Mouse (Mus musculus) kidney, postnatal 36 days (tissue): ENCODE measurements around the gene Lingo1.
A peak's percentile ranks its signal among the peaks of the same experiment; 100 is the strongest.

ENCODE experiments used
- DNase-seq, 2 experiments: peaks; one replicate each; pipeline ENCODE4 v3.0.0; 2021 to 2022; ENCODE audit warnings: mixed read lengths in 2 of 2

The Lingo1 gene

DNA sequence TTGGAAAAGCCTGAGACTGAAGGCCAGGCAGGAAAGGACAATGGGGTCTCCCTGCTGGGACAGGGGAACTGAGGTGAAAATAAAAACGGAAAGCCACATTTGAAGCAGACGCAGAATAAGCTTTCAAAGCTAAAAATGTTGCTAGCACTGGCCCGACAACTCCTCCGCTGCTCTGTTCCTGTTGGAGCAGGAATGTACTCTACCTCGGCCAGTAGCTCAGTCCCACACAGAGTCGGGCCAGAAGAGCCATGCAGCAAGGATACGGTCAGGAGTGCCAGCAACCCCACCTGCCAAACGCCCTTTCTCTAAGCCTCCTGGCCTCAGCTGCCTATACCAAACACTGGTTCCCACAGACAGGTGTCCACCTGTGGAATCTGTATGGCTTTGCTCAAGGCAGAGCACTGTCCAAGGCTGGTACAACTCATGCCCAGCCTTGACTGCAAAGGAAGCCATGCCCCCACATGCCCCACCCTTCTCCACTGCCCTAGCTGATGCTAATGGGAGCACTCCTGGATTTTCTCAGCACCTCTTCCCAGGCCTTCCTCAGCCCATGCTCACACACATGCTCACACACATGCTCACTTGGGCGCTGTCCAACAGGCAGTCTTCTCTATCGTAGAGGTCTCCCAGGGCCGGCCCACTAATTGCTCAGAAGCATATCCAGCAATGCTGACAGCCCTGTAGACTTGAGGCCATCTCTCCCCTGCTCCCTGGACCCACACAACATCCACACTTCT is 74.0 kb downstream of the Lingo1 start:
- no peak for DNase-seq

- no peak for DNase-seq
Measured at GRCm38 (mm10) chr9:56718984-56719383, 77.3 kb downstream of the Lingo1 start.

GRCm38 (mm10) chr9:56716565-56716964 is 79.7 kb downstream of the Lingo1 start:
- DNase-seq: no peak

GRCm38 (mm10) chr9:56716066-56716465 is 80.2 kb downstream of the Lingo1 start:
- no peak for DNase-seq

DNA sequence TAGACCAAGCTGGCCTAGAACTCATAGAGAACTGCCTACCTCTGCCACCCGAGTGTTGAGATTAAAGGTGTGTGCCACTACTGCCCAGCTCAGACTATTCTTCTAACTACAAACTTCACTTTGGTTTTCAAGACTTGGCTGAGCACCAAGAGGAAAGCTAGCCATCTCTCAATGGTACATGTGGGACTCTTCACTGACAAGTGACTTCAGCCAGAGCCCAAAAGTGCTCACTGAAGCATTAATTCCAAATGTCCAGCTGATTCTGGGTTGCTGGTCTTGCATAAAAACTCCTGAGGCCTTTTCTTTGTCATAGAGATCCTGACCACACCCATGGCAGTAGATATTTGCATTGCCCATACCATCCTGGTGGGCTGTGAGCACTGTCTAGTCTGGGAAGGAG is 81.9 kb downstream of the Lingo1 start:
- no peak for DNase-seq

GRCm38 (mm10) chr9:56712667-56713369 is 83.5 kb downstream of the Lingo1 start:
- no peak for DNase-seq

DNA sequence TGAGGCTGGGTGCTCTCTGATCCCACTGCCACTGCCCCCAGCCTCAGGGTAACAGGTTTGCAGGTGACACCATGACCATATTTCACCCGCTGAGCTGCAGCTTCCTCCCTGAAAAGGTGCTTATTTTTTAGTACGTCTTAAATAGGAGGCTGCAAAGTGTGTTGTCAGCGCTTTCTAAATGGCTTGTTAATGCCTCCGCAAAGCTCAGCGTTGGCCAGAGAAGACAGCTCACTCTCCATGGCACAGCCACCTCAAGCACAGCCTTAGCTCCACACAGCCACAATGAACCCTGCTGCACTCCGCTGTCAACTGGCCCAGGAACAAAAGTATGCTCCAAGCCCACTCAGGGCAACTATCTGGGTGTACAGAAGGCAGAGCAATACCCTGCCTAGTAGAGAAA is 85.3 kb downstream of the Lingo1 start:
- DNase-seq: no peak

DNA sequence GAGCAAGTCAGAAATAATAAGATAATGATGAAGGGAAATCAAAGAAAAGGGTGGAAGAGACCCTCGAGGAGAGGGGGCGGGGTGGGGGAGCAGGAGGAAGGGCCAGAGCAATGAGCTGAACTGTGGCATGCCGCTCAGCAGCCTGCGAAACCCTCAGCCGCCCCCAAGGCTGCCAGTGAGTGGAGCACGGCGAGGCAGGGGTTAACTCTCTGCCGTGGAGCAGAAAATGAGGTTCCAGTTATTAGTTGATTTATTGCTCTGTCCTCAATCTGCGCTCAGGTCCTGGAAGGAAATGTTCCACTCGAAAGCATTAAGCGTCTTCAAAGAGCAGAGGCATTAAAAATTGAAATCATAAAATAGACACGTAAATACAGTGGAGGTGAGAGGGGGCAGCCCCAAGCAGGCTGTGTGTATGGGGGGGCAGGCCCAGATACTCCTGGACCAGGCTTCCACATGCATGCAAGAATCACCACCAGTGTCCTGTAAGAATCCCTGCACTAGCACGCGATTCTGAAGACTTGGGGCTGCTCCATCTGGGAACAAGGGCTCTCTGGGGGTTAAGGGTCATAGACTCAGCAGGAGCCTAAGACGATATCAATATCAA is 89.7 kb downstream of the Lingo1 start:
- DNase-seq: no peak

DNA sequence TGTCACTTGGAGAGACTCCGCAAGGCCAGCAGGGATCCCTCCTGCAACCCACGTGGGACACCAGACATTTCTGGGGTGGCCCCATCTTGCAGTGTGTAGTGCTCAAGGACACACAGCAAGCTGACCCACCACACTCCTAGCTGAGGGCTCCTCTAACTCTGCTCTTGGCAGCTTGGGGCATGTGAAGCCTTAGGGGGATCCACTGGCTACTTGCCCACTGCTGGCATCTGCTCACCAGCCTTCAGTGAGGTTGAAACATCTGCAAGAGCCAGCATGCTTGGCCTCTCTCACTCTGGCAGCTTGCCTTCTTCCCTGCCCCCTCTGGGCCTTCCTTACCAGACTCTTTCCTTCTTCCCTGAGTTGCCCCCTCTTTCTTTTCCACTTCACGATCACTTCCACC is 94.9 kb downstream of the Lingo1 start:
- no peak for DNase-seq

DNA sequence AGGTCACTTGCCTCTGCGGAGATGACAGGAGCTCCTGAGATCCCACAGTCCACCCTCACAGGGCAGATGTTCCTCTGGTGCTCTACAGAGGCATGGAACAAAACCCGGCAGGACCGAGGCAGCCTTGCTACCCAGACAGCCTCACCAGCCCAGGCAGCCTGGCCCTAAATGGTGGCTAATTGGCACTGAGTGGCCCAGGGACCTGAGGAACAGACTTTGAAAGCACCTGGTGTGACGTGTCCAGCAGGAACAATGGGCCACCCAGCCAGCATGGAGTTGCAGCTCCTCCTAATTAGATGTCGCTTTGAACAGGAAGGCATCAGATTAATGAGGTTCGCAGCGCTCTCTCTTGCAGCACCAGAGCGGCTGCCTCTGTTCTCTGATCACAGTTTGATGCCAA is 95.4 kb downstream of the Lingo1 start:
- no peak for DNase-seq

DNA sequence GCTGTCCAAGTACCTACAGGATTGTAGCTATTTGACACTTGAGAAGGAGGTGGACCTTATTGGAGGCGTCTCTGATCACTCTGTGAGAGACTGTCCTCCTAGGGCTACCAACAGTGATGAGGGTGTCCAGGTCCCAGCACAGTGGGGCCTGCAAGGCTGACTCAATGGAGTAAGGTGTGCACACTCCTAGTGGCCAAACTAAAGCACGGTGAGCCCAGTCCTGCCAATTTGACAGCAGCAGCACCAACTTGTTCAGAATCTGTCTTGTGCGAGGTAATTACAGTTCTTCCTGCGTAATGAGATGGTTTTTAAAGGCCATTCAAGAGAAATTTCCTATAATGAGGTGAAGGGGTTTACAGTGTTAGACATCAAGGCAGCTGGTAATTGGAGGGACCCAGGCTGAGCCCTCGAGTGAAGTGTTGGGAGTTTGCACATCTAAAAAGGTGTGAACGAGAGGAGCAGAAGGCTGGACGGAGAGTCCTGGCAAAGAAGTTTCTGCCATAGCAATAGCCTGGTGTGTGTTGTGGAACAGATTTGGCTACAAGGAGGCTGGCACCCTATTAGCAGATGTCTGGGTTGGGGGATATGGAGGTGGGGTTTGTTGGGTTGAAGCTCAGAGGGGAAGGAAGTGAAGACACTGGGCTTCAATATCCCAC is 97.4 kb downstream of the Lingo1 start:
- DNase-seq: no peak

- DNase-seq: no peak
Measured at GRCm38 (mm10) chr9:56694079-56694478, 102.2 kb downstream of the Lingo1 start.

- no peak for DNase-seq
Measured at GRCm38 (mm10) chr9:56691226-56691625, 105.0 kb downstream of the Lingo1 start.

GRCm38 (mm10) chr9:56690679-56691078 is 105.6 kb downstream of the Lingo1 start:
- DNase-seq: no peak

- no peak for DNase-seq
Measured at GRCm38 (mm10) chr9:56687490-56687889, 108.8 kb downstream of the Lingo1 start.

DNA sequence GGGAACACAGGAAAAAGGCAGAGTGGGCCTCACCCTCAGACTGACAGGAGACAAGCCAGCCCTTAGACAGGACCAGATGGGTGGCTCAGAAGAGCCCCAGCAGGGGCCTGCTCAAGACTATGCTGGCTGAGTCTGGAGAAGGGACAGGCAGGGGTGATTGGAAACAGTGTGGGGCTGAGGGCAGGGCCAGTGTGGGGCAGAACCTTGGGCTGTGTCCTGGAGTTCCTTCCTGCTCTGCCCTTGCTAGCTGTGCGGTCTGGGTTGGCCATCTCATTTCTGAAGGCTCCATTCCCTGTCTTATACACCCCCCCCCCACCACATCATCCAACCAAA is 109.2 kb downstream of the Lingo1 start:
- no peak for DNase-seq

GRCm38 (mm10) chr9:56686339-56687144 is 109.7 kb downstream of the Lingo1 start:
- peak in 1 of 2 experiments; percentile 9 for DNase-seq

- DNase-seq: no peak
Measured at GRCm38 (mm10) chr9:56682826-56683225, 113.4 kb downstream of the Lingo1 start.

GRCm38 (mm10) chr9:56681950-56682349 is 114.3 kb downstream of the Lingo1 start:
- no peak for DNase-seq

GRCm38 (mm10) chr9:56678929-56679681 is 117.2 kb downstream of the Lingo1 start:
- no peak for DNase-seq

- DNase-seq: no peak
Measured at GRCm38 (mm10) chr9:56675696-56676095, 120.6 kb downstream of the Lingo1 start.

DNA sequence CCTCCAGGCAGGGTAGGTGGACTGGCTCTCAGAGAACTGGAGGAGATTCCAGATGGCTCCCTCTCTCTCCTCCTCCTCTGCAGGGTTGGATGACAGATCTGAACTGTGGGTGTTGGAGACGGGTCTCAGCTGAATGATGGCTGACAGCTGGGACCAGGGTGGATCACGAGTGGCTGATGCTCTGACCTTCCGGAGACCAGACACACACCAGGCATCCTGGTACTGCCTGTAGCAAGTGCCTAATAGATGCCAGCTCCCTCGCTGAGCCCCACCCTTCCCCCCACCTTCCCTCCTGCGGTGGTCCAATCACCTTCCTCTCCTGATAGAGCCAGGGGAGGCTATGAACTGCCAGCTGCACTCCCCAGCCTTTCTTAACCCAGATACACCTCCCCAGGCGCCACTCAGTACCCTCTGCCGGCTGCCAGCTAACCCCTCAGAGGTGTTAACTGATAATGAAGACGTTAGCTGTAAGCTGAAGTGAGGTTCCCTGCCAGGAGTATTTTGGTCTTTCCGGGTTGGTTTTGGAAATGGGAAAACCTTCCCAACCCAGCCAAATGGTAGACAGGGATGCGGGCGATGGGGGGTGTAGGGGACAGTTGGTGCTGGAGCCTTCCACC is 126.6 kb downstream of the Lingo1 start:
- DNase-seq: no peak
